Mouse (Mus musculus): Measurements from ENCODE around the gene Mapkbp1.
A peak's percentile ranks its signal among the peaks of the same experiment; 100 is the strongest.

Gene Mapkbp1

DNA sequence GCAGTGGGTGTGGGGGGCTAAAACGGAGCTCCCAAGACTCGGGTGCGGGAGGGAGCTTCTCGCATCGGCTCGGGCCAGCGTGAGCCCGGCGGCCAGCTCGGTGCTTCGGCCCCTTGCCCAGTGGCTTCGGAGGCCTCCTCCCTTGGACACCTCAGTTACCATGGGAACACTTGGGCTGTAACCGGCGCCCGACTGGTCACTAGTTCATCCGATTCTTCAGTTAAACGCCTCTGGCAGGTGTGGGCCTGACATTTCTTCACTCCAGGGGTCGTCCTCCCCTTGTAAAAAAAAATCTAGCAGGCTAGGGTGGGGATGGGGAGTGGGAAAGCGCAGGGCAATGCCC is at the start of gene Mapkbp1:
Gene Mapkbp1 (plus strand): TSS at position 163 of the 343 bp plus-strand sequence.
- DNase-seq, result no peak

GRCm38 (mm10) chr2:119970571-119970970 is 1.9 kb upstream of the Mapkbp1 start:
- DNase-seq, result peak; percentile 55

DNA sequence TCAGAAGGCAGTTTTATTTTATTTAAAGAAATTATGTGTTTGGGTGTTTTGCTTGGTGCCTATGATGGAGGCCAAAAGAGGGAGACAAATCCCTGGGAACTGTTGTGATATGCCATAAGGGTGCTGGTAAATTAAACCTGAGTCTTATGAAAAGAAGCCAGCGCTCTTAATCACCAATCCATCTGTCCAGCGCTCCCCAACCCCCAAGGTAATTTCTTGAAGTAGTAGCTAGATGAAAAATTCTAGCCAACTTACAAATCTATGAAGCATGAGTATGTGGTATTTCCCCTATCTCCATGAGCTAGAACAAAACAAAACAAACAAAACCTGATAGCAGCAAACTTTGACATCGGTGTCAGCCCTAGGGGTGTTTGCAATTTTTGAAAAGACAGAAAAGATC is 1.2 kb upstream of the Mapkbp1 start:
- DNase-seq, result no peak

DNA sequence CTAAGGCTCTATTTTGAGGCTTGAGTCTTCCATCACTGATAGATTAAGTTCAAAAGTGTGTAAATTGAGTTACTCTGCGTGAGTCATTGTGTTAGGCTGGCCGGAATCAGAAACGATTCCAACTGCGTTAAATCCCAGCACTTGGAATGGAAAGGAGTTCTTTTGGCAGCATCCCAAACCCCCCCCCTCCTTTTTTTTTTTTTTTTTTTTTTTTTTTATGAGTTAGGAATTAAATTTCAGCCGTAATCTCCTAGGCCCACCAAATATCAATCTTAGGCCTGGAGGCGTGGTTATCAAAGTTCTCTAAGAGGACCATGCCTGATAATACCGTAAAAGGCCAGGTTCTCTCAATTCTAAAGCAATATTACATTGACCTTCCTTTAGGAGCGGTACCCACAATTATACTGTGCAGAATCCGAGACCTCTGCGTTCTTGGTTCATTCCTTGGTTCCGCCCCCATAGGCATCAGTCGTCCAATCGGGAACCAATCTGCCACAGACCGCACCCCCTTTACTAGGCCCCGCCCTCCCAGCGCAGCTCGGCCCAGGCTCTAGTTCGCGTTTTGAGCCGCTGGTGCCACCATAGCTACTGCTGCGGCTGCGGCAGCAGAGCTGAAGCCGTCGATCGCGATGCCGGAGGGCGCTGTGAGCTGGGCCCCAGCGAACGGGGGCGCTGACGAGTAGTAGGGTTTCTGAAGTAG is 512 bp upstream of the Mapkbp1 start:
- DNase-seq, result peak; percentile 94

GRCm38 (mm10) chr2:119980343-119980986 is 8.0 kb downstream of the Mapkbp1 start:
- DNase-seq, result no peak

GRCm38 (mm10) chr2:119981631-119982030 is 9.1 kb downstream of the Mapkbp1 start:
- no peak for DNase-seq

DNA sequence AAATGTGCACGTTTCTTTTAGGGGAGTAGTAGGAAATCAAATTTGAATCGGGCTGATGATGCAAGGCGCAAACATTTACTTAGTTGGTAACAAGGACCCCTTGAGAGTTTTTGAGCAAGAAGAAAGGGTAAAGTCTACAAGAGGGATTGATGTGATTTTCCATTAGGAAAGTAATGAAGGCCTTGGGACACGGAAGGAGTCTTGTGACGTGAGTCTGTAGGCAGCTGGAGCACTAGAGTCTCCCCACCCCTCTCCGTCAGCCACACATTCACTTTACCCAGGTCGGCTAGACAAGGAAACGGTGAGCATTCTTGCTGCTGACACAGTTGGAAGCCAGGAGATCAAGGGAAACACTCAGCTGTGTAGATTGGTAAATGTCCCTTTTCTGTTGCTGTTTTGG is 13.4 kb downstream of the Mapkbp1 start:
- DNase-seq, result no peak

- DNase-seq, result no peak
Measured at GRCm38 (mm10) chr2:119986369-119986768, 13.9 kb downstream of the Mapkbp1 start.

DNA sequence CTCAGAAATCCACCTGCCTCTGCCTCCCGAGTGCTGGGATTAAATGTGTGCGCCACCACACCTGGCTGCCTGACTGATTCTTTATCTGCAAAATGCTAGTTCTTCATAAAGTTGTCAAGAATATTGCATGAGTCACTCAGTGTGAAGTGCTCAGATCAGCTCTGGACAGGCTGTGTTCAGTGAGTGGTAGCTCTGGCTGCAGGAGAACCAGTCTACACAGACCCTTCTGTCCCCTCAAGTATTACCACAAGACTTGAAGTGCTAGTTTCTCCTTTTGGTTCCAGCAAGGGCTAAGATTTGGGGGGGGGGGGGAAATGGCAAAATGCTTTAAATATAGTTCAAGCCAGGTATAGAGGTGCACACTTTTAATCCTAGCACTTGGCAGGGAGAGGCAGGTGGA is 14.9 kb downstream of the Mapkbp1 start:
- no peak for DNase-seq

DNA sequence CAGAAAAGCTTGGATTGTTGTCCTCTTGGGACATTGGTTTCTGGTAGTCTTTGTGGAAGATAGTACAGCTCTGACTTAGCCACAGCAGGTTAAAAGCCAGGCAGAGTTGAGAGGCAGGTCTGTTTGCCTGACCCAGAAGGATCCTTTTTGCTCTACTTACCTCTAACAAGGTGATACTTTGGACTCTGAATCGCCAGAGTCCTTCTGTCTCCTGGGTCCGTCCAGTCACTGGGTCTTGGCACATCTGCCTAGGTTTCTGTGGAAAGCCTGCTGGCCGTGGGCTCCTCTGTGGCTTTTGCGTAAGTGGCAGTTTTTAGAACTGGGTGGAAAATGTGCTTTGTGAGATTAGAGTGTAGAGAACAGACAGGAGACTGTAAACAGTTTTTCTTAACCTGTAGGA is 16.5 kb downstream of the Mapkbp1 start:
- DNase-seq, result no peak

- no peak for DNase-seq
Measured at GRCm38 (mm10) chr2:119990881-119991280, 18.4 kb downstream of the Mapkbp1 start.

DNA sequence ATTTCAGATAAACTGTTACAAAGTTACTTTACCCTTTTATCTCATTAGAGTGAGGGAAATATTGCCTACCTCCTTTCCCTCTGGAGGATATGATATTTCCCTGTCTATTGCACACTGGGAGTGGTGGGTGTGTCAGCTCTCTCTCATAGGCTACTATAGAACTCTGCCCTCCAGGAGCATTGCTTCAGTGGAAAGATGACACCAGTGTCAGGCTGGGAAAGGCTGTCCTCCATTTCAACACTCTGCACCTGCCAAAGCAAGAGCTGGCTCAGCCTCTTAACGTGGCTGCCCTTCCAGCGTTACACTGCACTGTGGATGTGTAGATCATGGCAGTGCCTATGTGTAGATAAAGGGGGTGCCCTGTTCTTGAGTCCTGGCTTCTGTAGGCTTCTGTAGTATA is 19.9 kb downstream of the Mapkbp1 start:
- no peak for DNase-seq

GRCm38 (mm10) chr2:119993515-119993914 is 21.0 kb downstream of the Mapkbp1 start:
- DNase-seq, result no peak

DNA sequence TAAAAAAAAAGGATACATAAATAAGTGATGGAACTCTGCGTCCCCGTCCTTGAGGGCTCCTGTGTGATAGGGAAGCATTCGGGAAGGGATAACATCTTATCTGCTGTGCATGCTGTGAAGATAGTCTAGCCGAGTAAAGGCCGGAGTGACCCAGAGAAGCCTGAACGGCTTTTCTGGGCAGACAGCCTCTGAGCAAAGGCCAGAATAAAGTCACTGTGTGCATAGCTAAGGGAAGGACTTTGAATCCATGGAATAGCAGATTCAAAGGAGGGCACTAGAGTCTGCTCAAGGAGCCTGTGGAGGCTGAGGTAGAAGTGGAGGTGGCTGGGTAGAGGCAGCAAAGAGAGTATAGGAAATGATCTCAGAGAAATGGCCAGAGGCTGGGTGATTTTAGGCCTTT is 22.3 kb downstream of the Mapkbp1 start:
- no peak for DNase-seq

DNA sequence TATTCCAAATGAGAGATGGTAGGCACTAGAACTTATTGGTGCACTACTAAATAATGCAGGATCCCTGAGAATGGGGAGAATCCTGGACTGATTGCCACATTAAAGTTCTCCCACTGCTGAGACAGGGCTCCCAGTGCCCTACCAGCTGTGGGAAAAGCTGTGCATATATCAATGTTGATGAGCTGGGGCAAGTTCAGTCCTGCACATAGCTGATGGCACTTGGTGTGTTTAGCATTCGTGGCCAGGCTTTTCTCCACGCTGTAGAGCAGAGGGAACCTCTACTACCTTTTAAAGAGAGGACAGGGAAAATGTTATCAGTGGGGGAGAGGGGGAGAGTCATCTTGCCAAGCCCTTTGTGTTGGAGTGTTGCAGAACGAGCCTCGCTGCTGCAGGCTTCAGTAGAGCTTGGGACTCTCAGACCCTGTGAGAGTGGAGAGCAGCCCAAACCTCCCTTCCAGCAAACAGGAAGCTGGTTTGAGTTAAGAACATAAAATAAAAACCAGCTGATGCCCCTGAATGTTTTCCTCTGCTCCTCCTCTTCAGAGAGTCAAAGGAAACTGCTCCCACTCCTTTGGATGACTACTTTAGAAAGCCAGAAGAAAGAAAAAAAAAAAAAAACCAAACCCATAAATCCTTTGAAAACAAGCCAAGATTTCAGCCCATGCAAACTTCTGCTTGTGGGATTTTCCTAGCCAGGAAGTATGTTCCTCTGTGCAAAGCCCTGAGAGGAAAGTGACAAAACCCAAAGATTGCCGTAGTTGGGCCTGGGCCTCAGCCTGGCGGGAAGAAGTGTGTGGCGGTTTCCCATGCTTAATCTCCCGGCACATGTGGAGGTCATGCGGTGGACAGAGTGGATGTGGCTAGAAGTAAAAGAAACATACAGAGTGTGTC is 23.1 kb downstream of the Mapkbp1 start:
- DNase-seq, result no peak

DNA sequence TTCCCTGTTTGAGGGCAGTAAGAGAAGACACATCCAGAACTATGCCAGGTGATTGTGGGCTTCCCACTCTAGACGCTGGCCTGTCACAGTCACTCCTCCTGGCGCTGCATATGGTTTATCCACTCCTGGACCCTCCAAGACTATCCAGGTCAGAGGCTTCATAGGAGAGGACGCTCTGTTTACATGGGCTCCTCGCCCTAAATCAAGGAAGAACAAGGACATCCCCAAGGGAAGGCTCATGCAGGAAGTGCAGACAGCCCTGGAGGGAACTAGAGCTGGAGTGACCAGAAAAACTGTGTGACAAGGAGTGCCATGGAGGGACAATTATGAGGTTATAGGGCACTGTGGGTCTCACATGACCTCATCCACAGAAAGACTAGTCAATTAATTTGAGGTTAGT is 24.9 kb downstream of the Mapkbp1 start:
- no peak for DNase-seq

DNA sequence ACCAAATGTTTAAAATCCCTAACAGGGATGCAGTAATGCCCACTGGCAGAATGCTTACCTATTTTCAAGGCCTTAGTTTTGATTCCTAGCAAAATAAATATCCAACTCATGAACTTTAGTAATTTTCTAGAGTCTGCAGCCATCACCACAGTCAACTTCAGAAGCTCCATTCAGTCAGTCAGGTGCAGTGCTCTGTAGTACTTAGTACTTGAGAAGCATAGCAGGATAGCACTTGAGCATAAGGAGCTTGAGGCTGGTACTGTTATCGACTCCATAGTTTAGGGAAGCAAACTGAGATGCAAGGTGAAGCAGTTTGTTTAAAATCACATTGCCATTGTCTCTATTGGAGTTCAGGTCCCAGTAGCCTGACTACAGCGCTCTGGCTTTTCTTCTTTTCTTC is 27.2 kb downstream of the Mapkbp1 start:
- no peak for DNase-seq

DNA sequence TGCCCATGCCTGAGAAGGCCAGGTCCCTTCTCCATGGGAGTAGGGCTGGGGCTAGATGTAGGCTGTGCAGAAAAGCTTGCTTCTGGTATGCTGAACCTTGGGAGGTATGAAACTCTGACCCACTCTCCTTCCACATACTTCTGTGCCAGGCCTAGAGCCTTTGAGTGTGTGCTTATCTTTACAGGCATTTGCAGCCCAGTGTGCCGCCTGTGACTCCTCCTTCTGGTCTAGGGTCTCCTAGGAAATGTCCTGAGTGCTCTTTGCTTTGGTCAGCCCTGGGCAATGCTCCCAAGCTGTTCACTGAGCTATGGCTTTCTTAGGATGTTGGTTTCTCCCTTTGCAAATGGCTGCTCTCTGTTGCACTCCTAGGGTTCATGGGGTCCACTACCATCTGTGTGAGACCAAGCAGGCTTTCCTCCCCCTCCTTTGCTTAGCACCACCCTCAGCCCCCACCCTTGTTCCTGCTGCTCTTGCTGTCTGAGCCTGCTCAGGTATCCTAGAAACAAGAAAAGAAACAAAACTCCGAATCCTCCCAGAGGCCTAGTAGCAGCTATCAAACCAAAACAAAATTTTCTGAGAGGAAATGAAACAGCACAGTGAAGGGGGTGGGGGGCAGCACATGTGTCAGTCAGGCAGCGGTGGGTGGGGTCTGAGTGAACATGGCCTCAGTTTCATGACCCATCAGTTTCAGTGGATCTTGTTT is 28.5 kb downstream of the Mapkbp1 start:
- no peak for DNase-seq

GRCm38 (mm10) chr2:120001956-120002355 is 29.5 kb downstream of the Mapkbp1 start:
- DNase-seq, result no peak

GRCm38 (mm10) chr2:120003970-120004369 is 31.5 kb downstream of the Mapkbp1 start:
- DNase-seq, result no peak

DNA sequence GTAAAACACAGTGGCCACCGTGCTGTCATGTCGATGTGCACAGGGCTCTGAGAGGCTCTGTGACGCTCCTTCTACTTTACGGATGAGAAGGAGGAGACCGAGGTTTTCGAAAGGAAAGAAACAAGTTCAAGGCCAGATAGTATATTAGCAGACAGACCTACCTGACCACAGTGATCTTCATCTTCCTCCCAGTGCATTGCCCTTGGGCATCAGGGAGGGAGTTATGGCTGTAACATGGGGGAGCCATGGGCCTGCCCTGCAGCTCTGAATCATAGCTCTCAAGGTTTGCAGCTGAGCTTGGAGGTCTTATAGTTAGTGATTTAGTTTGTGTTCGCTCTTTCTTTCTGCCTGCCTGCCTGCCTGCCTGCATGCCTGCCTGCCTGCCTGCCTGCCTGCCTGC is 34.2 kb downstream of the Mapkbp1 start:
- DNase-seq, result no peak

DNA sequence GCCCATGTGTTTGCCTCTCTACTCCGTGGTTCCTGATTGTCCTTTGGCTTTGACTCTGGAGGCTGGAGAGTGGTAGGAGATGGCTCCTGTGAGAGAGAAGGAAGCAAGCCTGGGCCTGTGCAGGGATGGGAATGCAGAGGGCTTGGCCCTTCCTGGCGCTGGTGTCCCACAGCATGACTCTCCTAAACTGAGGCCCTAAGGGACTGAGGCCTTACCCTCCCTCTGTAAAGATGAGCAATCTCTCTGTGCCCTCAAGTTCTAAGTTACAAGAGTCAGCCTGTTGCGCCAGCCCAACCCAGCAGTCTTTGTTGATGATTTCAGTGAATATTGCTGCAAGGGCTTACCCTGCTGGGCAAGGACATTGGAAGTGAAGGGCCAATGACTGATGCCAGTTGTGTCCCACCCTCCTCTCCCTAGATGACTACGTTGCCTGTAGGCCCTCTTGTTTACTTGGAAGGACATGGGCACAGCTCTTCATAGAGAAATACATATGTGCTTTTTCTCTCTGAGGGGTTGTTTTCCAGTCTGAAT is 35.2 kb downstream of the Mapkbp1 start:
- DNase-seq, result no peak

DNA sequence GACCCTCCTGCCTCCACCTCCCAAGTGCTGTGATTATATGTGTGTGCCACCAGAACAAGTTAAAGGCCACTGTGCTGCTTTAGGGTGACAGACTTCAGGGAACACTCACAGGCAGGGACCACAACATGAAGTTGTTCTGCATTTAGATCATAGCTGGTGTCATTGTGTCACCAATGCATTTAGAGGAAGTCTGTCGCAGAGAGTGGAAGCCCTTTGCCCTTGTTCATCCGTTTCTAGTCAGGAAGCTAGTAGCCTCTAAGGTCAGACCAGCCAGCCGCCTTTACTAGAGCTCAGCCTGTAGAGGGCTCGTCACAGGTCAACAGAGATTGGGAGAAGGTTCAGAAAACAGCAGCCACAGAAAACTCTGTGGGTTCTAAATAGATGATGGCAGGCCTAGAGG is 36.2 kb downstream of the Mapkbp1 start:
- no peak for DNase-seq

Data from cerebellum, adult 8-10 months (tissue).